Mouse (Mus musculus) midbrain, embryonic 14.5 days (tissue): ENCODE data around the gene Msl2. TPM values are rescaled to one million over a fixed set of nuclear protein-coding genes. Genes with fewer than 3 reads are reported as not detected.

ENCODE experiments used
- polyA plus RNA-seq: library from polyadenylated mRNA; unstranded; fragments of >200 nt; fragmentation: Nextera tagmentation; extraction: Ambion mirVana; gene quantifications from 2 replicates; pipeline ENCODE4 v1.2.1, GENCODE M21; 2014

Msl2 gene
- polyA plus RNA-seq, 1 experiment from 2014 or later = 7.2 TPM

Other genes with a start within 250 kb of the Msl2 start
- 25.8 and 26.8 TPM in 2 replicates for gene Pccb, start 39.2 kb upstream of the Msl2 start, polyA plus RNA-seq
- gene Ppp2r3a, start 177.7 kb downstream of the Msl2 start, polyA plus RNA-seq = 32.4 and 40.0 TPM in 2 replicates